Mouse (Mus musculus) testis, adult 2 months (tissue): ENCODE results near the gene Agpat2.

Experiments used
- CTCF ChIP-seq: fragments of 200-500 bp; IDR thresholded peaks from 2 replicates; pipeline ENCODE4 v1.5.1; 2012; ENCODE audit warnings: low read depth, mild to moderate bottlenecking, inconsistent platforms, low read length, moderate library complexity; ENCODE audit not compliant: control insufficient read depth, insufficient read depth, insufficient replicate concordance
- POLR2A ChIP-seq: fragments of 200-500 bp; IDR thresholded peaks from 2 replicates; pipeline ENCODE4 v1.6.1; 2012; ENCODE audit warnings: low read depth, mild to moderate bottlenecking, inconsistent platforms, low read length, moderate library complexity; ENCODE audit not compliant: control insufficient read depth

GRCm38 (mm10) chr2:26553904-26554303 is 50.3 kb downstream of the Agpat2 start:
- TF ChIP-seq POLR2A (no peak), CTCF (no peak)
